Mouse (Mus musculus): Measurements from ENCODE around the gene Rack1.
"Not testable (repeated sequence)": the region's sequence is repeated elsewhere in the genome, so short reads cannot be mapped to it uniquely, and the experiment has no call there.

Gene Rack1

GRCm38 (mm10) chr11:48799921-48800701, at the start of gene Rack1:
Rack1 (plus strand) TSS chr11:48800332.
- DNase-seq, result peak; percentile 93

GRCm38 (mm10) chr11:48750428-48750827, 49.7 kb upstream of the Rack1 start:
- DNase-seq, result no peak

- not testable (repeated sequence) for DNase-seq
Measured at GRCm38 (mm10) chr11:48753534-48753933, 46.6 kb upstream of the Rack1 start.

- DNase-seq, result no peak
Measured at GRCm38 (mm10) chr11:48759021-48759420, 41.1 kb upstream of the Rack1 start.

- no peak for DNase-seq
Measured at GRCm38 (mm10) chr11:48764119-48764518, 36.0 kb upstream of the Rack1 start.

GRCm38 (mm10) chr11:48767195-48767876, 32.8 kb upstream of the Rack1 start:
- no peak for DNase-seq

- no peak for DNase-seq
Measured at GRCm38 (mm10) chr11:48771691-48772090, 28.4 kb upstream of the Rack1 start.

- no peak for DNase-seq
Measured at GRCm38 (mm10) chr11:48774443-48775298, 25.5 kb upstream of the Rack1 start.

- DNase-seq, result no peak
Measured at GRCm38 (mm10) chr11:48775483-48775882, 24.6 kb upstream of the Rack1 start.

- no peak for DNase-seq
Measured at GRCm38 (mm10) chr11:48776664-48777063, 23.5 kb upstream of the Rack1 start.

- DNase-seq, result no peak
Measured at GRCm38 (mm10) chr11:48777303-48777702, 22.8 kb upstream of the Rack1 start.

GRCm38 (mm10) chr11:48779450-48779849, 20.7 kb upstream of the Rack1 start:
- DNase-seq, result no peak

- no peak for DNase-seq
Measured at GRCm38 (mm10) chr11:48782243-48782642, 17.9 kb upstream of the Rack1 start.

- peak; percentile 78 for DNase-seq
Measured at GRCm38 (mm10) chr11:48787455-48788211, 12.5 kb upstream of the Rack1 start.

- DNase-seq, result peak; percentile 84
Measured at GRCm38 (mm10) chr11:48788311-48789089, 11.6 kb upstream of the Rack1 start.

- no peak for DNase-seq
Measured at GRCm38 (mm10) chr11:48789215-48789614, 10.9 kb upstream of the Rack1 start.

- peak; percentile 80 for DNase-seq
Measured at GRCm38 (mm10) chr11:48789973-48790823, 9.9 kb upstream of the Rack1 start.

GRCm38 (mm10) chr11:48790946-48791345, 9.2 kb upstream of the Rack1 start:
- DNase-seq, result no peak

- DNase-seq, result not testable (repeated sequence)
Measured at GRCm38 (mm10) chr11:48791894-48792293, 8.2 kb upstream of the Rack1 start.

GRCm38 (mm10) chr11:48793184-48793583, 6.9 kb upstream of the Rack1 start:
- no peak for DNase-seq

GRCm38 (mm10) chr11:48795221-48795620, 4.9 kb upstream of the Rack1 start:
- no peak for DNase-seq
